Mouse (Mus musculus): ENCODE results near the gene Phxr2.
"Not testable (repeated sequence)": the region's sequence is repeated elsewhere in the genome, so short reads cannot be mapped to it uniquely, and the experiment has no call there.

The Phxr2 gene

DNA sequence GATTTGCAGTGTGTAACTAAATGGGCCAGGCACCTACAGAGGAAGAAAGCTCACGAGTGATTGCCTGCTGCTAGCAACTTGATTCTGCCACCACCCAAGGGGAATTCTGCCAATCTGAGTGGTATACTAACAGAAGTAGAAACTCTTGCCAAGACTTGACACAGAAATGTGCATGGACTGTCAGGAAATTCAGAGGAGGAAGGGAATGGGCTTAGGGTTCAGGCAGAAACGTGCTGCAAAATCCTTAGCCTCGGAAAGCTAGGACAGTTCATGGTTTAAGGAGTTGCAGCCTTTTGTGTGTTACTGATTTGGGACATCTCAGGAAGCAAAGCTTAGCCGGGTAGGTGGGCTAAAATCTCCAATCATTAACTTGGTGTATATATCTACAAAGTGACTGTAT, at the start of gene Phxr2:
Phxr2 (minus strand) TSS at position 101 of the 400 bp plus-strand sequence.
- DNase-seq (ENCODE audit: low spot score) = no peak

DNA sequence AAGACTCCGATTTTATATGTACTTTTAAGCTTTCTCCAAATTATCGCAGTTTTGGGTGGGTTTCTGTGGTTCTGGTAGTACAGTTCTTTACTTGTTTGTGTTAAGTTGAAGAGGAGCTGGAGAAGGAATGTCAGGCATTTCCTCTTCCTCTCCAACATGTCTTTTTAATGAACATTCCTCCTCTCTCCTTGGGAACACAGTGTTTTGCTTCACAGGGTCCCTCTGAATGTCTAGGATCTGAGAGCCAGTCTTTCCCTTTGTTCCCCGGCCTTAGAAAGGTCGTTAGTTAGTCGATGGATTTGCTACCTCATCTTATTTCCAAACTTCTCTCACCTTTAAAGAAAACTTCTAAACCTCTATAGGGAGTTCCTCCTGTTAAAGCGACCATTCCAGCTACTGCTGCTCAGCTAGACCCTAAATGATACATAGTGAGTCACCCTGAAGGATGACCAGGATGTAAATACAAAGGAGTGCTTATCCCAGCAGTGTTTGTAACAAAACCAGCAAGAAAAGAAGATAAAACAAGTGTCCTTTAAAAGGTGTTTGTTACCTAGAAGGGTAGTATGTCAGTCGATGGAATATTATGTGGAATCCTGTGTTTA, 46.9 kb upstream of the Phxr2 start:
- no peak for DNase-seq (ENCODE audit: low spot score)

DNA sequence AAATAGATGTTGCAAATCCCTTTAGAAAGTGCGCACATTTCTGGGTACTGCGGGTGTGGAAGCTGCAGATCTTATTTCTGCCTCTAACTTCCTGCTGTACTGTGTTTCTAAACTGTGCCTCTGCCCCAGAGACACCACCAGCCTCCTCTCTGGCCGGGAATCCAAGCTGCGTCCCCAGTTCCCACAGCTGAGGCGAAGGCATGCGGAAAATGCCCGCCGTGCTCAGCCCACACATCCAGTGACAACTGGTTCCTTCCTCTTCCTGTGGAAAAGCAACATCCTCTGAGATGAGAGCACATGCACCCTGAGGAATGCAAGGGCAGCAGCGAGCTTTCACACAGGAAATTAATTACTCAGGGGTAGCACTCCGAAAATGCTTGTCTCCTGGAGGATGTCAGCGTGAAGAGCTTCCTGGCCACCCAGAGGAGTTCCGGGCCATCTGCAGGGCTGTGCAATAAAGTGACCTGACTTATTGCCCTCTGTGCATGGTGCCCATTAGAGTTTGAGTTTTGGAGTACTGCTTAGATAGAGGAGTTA, 45.9 kb upstream of the Phxr2 start:
- no peak for DNase-seq (ENCODE audit: low spot score)

DNA sequence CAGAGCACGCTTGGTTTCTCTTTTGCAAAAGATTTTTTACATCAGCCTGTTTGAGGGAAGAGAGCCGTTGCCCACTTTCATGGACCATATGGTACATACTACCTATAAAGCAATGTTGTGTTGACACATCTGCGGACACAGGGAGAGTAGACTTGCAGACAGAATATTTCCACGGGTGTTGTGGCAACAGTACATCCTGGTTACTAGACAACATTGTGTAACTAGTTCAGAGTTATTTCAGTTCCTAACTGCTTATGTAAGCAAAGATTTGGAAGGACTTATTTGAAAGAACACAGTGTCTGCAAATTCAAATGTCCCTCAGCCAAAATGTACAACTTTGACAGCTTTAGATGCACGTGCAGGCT, 43.6 kb upstream of the Phxr2 start:
- no peak for DNase-seq (ENCODE audit: low spot score)

DNA sequence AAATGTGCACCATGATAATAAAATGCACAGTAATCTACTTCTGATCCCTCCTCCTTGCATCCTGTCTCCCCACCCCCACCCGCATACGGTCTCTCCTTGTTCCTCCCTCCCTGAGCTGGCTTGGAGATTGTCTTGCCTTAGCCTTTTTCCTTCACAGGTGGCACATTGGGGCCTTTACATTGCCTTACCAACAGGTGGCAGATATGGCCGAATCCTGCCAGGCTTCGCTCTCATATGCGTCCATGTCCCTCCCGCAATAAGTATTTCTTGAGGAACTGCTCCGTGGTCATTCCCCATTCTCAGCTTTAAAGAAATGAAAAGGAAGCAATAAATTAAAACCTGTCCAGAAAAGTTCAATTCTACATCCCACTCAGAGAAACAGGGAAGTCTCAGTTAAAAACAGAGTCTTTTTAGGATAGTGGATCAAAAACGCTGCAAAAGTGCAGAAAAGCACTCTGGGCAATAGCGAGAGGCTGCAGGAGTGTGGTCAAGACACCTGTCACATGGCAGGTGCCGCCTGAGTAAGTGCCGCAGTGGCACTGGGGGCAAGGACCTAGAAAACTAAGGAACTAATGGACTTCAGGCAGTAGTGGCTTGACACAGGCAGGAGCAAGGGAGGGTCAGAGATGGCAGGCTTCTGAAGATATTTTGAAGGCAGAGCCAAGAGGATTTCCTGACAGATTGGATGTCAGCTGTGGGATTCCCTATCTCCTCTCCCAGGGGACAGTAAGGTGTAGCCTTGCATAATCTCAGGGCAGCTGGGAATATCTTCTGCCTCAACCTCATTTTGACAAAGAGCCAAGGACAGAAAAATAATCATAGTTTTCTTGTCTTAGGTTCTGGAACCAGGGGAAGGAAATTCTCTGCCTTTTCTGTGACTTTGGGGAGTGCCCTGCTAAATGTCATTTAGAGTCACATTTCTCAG, 43.0 kb upstream of the Phxr2 start:
- no peak for DNase-seq (ENCODE audit: low spot score)

DNA sequence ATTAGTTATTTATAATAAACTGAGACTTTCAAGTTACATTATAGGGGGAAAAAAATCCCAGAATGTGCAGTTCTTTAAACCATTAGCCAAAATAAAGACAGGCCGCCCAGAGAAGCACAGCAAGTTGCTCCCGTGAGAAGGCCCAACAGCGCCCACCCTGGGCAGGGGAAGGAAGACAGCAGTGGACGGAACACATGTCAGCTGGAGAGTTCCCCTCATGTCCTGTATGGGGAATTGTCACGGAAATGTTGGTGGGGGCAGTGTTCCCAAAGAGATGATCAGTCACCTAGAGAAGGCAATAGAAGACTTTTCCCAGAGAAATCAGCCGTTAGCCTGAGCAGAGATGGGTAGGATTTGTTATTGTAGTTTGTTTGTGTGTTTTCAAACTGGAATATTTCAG, 42.3 kb upstream of the Phxr2 start:
- DNase-seq (ENCODE audit: low spot score) = no peak

DNA sequence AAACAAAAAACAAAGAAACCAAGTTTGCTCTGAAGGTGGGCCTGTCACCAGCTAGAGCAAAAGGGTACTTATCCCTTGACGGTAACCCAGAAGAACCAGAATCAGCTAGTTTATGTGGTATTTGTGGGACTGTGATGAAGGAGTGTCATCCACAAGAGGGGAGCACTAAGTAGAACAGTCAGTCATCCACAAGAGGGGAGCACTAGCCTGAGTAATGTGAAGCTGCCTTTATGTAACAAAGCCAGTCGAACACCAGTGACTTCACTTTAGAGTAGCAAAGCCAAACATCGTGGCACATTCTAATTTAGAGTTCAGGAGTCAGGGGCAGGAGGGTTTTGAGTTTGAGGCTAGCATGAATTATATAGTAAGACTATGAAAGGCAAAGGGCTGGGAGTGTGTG, 40.3 kb upstream of the Phxr2 start:
- no peak for DNase-seq (ENCODE audit: low spot score)

DNA sequence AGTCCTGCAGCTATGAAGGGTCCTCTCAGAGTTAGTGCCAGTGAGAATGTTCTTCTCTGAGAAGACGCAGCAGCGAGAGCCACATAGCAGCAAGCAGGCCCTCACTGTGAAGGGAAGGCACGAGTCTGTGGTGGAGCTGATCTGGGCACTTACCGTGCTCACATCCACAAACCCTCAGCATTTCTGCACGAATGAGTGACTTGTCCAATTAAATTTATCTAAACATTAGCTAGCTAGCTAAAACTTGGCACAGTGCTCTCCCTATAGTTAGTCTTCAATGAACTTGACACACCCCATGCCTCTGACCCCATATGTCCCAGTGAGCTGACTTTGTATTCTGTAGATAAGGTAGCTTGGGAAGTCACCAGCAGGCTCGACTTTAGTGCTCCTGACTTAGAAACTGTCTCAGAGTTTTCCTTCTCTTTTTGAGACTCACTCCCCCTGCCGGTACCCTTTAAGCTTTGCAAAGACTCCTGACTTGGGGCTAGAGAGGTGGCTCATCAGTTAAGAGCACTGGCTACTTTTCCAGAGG, 39.7 kb upstream of the Phxr2 start:
- DNase-seq (ENCODE audit: low spot score) = no peak

DNA sequence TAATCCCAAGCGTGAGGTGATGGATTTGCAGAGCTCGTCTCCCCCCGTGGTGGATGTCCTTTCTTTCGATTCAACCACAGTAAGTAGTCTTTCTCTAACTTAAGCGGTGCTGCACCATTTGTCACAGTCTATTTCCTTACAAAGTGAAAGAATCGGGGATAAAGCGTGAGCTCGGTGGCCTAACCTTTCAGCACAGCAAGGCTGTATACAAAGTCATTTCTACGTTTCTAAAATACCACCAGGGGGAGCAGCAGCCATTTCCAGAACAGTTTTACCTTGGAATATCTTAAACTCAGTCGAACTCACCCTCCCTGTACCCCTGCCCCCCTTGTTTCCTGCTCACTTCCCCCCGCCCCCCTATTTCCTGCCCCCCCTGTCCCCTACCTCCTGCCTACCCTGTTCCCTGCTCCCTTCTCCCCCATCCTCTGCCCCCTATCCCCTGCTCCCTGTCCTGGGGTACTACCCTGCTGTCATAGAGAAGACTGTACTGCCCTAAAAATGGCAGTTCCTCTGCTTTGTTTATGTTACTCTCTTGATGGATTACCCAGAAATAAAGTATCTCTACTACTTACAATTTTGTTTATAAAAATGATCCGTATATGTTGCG, 38.8 kb upstream of the Phxr2 start:
- no peak for DNase-seq (ENCODE audit: low spot score)

DNA sequence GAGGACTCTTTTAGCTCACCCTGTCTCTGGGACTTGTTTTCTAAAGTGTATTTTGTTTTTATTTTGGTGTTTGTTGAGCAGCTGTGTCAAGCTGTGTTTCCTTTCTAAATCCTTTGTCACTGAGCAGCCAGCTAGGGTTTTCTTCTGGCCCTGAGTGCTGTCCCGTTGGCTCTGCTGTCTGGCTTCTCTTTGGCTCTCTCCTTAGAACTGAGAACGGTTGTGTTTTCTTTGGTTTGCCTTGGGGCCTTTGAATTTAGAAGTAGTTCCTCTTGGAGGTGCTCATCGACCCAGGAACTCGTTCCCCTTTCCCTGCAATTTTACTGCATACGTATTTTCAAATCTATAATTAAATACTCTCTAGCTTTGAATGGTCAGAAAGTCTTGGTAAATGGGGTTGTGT, 36.9 kb upstream of the Phxr2 start:
- no peak for DNase-seq (ENCODE audit: low spot score)

DNA sequence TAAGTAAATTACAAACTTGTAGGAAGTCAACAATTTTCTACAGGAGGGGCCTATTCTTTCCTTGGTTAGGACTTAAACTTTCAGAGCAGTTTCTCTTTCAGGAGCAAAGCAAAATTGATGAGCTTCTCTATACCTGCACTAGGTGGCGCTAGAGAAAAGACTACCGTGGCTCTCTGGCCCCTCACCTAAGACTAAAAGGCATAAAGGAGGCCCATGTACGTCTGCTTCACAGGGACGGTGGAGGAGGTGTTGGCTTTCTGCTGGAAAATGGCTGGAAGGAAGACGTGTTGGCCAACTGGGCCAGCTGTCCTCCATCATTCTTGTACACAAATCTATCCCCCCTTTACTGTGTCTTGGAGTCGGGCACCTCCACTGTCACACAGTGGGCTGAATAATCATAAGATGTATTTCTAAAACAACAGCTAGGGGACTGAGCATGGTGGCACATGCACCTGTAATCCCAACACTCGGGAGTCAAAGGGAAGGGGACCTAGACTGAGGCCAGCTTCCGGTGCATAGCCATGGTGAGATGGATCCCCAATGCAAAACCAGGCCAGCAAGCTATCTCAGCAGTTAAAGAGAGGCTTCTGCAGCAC, 36.0 kb upstream of the Phxr2 start:
- DNase-seq (ENCODE audit: low spot score) = no peak

DNA sequence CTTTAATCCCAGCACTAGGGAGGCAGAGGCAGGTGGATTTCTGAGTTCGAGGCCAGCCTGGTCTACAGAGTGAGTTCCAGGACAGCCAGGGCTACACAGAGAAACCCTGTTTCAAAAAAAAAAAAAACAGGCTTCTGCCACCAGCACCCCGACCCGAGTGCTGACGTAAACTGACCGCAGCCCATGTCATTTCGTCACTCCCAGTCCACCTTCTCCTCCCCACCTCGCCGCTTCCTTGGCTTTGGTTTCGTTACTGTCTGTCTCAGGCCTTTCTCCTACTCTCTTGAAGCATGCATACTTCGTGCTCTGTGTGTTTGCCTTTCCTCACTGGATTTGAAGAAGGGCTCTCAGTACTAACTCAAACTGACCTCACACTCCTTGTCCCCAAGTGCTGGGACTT, 31.6 kb upstream of the Phxr2 start:
- not testable (repeated sequence) for DNase-seq (ENCODE audit: low spot score)

DNA sequence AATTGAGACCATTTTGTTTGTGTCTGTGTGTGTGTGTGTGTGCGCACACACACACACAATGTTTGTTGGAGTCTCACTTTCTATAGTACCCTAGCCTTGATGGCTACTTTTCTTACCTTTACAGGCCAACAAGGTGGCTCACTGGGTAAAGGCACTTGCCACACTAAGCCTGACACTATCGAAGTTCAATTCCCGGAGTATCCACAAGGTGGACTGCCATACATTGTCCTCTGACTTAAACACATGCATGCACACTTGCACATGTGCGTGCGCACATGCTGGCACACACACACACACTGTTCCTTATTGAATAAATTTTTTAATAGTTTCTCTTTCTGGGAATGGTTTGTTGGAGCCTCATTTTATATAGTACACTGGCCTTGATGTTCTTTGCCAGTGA, 30.7 kb upstream of the Phxr2 start:
- DNase-seq (ENCODE audit: low spot score) = no peak

DNA sequence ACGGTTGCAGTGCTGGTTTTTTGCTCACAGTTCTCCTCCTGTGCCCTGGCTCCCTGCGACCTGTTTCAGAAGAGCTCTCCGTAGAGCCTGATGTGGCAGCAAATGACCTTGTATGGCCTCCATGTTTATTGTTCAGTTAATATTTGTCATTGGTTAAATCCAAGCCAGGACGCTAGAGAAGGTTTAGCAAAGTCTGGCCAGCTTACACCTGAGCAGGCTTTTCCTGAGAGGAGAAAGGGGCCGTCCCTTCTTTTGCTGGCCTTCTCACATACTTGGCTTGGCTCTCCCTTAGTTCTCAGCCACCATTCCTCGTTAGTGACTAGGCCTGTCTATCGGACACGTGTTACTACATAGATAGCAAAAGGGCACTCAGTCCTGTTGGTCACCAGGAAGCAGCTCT, 28.5 kb upstream of the Phxr2 start:
- no peak for DNase-seq (ENCODE audit: low spot score)

DNA sequence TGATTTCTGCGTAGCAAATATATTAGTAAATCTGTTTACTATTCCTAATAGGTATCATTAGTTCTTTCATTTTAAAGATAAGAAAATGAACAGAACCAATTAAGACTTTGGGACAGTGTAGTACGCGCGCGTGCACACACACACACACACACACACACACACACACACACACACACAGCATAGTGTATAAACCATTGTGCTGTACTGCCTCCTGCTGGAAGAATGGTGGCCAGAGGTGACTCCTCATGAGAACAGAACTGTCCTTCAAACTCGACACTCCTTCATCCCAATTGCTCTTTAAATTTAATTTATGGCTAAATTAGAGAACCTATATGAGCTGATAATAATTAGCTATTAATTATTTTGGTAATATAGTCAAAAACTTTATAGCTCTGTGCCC, 25.9 kb upstream of the Phxr2 start:
- DNase-seq (ENCODE audit: low spot score) = no peak

DNA sequence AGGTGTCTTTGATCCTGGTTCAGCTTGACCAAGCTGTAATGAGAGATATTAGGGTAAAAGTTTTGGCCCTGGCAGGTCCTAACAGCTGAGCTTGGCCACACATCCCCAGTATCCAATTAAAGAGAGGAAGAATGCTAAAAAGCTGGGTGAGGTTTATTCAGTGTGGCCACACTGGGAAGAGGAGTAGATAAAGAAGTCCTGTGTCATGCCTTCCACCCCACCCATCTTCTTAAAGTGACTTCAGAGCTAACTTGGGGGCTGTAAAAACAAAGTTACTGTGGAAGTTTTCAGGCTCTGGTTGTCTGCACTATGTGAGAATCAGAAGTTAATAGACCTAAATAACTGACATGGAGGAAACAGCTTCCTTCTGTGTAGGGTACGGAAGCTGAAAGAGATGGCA, 25.5 kb upstream of the Phxr2 start:
- DNase-seq (ENCODE audit: low spot score) = no peak

DNA sequence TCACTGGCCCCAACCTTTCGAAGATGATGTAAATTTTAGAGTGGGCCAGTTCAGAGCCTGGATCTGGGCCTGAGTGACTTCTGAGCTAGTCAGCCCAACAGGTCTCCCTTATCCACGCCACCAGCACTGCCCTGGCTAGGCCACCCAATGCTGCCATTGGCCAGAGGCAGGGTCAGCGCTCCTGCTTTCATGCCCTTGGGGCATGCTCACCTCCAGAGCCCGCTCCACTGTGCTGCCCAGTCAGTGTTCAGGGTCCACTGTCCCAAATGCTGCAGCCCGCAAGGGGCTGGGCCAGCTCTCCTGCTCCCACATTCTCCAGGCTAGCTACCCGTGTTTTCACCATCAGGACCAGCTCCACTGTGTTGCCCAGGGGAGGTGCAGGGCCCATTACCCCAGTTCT, 23.9 kb upstream of the Phxr2 start:
- no peak for DNase-seq (ENCODE audit: low spot score)

DNA sequence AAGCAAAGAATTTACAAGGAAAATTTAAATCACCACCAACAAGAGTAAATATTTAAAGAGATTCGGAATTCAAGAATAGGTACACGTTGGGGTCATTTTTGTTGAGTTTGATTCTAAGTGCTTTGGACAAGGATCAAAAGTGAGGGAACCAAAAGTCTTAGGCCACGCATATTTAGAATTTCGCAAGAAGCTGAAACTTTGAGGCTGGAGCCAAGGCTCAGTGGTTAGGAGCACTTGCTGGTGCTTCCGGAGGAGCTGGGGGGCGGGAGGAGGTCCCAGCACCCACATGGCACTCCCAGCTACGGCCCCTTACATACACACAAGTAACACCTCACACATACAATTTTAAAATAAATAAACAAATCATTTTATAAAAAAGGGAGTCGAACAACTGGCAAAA, 20.5 kb upstream of the Phxr2 start:
- no peak for DNase-seq (ENCODE audit: low spot score)

DNA sequence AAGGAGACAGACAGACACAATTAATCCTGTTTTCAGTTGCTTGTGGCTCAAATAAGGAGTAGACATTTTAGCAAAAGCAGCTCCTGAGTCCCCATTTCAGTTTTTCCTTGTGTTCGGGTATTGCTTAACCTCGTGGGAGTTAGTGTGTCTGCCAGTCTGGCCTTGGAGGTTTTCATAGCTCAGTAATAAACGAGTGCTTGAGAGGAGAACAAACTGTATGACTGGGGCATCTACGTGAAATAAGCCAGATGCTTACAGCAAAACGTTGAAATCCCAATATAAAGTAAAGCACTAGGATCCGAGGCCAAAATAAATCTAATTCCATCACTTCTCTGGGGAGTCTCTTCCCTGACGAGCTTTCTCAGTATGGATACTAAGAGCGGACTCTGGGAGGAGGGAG, 19.5 kb upstream of the Phxr2 start:
- no peak for DNase-seq (ENCODE audit: low spot score)

DNA sequence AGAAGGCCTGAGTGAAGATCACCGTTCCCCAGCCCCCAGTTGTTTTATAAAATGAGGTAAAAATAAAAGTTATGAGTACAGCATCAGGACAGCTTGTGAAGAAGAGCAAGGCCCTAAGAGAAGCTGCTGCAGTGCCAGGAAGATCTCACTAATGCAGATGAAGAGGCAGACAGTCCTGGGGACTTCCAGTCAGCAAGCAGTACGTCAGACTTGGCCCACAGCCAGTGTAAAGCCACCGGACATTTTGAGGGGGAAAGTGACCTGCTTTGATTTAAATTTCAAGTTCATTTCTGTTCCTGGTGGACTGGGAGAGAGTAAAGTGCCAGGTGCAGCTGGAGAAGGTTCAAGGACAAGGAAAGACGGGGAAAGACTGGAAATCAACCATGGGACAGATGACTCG, 10.2 kb upstream of the Phxr2 start:
- no peak for DNase-seq (ENCODE audit: low spot score)

DNA sequence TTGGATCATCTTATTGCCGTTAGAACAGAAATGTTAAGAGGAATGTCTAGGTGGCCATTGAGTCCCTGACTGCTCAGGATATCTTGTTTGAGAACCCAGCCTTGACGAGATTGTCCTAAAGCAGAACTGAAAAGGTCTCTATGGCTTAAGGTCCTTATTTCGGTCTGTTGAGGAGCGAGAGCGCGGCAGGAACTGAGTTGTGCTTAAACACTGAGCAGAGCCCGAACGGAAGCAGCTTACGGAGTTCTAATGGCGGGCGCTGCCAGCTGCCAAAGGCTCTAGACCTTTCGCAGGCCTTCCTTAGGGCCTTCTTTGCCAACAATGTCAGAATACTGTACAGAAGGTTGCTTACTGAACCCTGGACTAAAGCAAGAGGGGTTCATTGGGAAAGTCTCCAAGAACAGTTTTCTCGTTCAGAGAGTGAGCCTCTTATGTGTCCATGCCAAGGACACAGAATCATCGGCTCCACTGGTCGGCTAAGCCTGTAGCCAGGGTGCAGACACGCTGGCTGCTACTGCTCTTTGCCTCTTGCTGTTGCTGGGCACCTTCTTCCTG, 7.3 kb upstream of the Phxr2 start:
- no peak for DNase-seq (ENCODE audit: low spot score)

DNA sequence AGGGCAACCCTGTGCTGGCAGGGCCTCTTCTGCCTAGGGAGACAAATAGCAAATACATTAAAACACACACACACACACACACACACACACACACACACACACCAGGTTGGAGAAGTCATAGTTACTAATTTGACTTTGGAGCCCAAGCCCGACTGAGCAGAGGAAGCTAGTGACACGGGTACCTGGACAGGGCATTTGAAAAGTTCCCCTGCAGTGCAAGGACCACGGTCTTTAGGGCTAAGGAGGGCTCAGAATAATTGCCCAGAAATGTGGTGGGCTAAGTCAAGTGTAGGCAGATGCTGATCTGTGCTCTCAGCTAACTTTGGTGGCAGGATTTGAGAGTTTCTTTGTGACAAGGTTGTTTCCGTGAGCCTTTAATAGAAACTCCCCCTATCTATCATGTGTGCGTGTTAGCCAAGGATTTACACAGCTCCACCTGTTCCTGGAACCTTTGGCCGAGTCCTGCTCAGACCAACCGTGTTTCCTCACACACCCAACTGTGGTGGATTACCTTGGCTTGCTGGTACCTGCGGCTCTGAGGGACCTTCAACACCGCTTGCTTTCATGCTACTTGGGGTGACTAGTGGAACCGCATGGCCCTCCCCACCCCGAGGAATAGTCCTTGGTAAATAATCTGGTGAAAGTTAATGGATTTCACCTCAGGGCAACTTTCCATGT, 6.6 kb upstream of the Phxr2 start:
- DNase-seq (ENCODE audit: low spot score) = no peak
